Mouse (Mus musculus) heart, postnatal 0 days (tissue): Measurements from ENCODE around the gene Slc25a53.

ENCODE experiments used
- CTCF ChIP-seq: IDR thresholded peaks from 2 replicates; pipeline ENCODE4 v1.5.1; 2016; ENCODE audit warnings: antibody characterized with exemption, control low read depth, low read depth
- EP300 ChIP-seq: IDR thresholded peaks from 2 replicates; pipeline ENCODE4 v1.6.1; 2016; ENCODE audit warnings: antibody characterized with exemption, low read depth

DNA sequence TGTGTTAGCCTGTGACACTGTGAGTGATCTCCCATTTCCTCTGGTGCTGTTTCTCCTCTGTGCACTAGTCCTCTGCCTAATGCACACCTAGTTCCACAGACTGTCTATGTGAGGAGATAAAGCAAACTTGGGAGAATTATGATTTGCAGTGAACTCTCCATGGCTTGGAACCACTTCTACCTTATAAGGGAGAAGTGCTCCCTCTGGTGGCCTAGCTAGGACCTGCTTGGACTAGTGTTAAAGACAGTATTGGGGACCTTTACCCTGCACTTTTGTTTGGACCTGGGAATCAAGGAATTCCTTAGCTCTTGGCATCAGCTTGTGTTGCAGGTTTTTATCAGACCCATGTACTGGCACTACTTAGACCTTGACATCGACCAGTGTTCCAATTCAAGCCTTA is 18.8 kb downstream of the Slc25a53 start:
- TF ChIP-seq EP300 (no peak), CTCF (peak; percentile 61)
